Mouse (Mus musculus): ENCODE measurements around the gene Eif6.
A peak's percentile ranks its signal among the peaks of the same experiment; 100 is the strongest.
"Not testable (repeated sequence)": the region's sequence is repeated elsewhere in the genome, so short reads cannot be mapped to it uniquely, and the experiment has no call there.

Gene Eif6

DNA sequence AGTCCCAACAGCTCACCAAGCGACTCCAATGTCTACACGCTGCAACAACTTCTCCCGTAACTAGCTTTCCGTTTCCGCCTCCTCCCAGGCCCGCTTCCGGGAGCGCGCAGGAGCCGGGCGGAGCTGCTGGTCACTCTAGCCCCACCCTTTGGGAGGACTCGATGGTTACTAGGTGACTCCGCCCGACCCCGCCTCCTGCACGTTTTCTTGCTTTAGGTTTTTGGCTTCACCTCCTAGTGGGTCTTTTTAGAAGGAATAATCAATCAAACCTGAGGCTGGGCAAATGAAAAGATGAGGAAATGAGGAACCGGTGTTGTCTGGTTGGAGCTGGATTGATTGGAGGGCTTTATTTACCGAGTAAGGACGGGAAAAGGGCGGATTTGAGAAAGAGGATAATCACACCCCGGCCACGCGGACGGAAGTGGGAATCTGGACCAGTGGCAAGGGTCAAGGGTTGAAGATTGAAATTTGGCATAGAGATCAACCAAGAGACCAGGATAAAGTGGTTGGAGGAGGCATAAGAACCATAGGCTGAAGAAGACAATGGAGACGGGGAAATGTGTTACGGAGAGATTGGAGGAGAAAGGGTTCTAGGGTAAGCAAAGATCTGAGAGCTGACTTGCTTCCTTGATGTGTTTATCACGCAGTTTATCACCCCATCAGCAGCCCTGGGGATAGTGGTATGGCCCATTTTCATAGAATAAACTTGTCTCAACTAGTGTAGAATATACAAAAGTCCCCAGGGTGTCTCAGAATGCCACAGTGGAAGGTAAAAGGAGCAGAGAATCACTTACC is at the start of gene Eif6:
TSS of gene Eif6 (minus strand) at position 296 of the 795 bp plus-strand sequence.
- DNase-seq = peak; percentile 93 to 95

DNA sequence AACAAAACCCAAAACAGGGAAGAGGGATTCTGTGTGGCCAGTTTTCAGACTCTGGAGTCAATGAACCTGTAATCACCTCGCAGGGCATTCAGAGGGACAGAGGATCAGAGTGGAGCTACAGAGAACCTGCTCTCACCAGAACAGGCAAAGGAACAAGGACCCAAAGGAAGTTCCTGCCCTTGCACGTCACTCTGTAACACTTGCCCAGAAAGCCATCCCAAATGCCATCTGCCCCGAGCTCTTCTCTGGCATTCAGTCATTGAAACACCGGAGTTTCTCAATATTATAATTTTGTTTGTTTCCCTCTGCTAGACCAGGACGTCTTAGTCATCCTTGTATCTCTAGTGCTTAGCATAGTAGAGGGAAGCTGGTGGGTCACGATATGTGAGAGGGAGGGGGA is 46.9 kb upstream of the Eif6 start:
- no peak for DNase-seq

DNA sequence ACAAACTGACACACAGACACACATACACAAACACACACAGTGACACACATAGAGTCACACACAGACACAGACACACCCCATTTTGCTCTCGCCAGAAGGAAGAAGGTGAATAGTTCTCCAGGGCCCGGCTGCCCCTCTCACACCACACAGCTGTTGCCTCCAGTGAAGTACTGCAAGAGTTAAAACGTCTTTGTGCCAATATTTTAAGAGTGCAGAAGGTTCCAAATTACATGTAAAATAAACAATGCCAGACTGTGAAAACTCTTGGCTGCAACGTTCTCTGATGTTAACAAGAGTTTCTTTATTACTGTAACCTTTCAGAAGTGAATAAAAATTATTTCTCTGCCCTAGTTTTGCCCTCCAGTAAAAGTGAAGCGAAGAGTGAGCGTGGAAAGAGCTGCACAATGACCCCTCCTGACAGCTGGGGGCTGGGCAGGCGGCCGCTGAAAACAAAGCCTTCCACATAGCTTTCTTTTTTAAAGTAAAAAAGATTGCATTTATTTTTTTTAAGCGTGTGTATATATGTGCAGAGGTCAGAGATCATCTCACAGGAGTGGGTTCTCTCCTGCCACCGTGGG is 46.3 kb upstream of the Eif6 start:
- no peak for DNase-seq

DNA sequence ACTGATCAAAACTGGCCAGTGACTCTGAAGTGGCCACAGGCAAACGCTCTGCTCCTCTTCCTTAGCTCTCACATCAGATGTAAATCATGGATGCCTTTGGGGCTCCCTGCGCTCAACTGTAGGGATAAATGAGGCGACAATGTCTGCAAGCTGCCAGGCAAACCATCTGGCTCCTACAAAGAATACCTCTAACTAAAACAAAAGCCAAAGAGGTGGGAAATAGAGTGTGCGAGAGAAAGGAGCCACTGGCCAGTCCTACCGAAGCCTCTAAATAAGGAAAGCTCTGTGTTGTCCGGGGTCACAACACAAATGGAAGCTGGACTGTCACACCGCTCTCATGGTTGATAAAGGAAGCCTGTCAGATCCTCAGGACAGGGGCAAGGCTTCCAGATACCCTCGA is 45.8 kb upstream of the Eif6 start:
- no peak for DNase-seq

DNA sequence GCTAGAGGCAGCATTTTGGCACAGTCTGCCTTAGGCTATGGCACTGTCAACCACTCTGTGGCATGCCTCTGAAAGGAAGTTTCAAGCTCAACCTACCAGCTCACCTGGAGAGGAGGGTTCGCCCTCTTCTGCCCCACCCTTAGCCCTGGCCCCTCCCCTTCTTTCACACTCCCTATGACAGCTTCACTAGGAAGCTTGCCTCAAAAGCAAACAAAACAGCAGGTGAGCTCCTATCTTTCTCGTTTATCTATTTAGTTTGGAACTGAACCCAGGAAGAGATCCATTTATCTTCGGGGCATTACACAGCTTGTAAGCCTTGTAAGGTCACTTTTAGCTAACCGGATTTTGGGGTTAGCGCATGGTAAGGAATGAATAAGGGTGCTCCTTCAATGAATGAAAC is 43.0 kb upstream of the Eif6 start:
- no peak for DNase-seq

DNA sequence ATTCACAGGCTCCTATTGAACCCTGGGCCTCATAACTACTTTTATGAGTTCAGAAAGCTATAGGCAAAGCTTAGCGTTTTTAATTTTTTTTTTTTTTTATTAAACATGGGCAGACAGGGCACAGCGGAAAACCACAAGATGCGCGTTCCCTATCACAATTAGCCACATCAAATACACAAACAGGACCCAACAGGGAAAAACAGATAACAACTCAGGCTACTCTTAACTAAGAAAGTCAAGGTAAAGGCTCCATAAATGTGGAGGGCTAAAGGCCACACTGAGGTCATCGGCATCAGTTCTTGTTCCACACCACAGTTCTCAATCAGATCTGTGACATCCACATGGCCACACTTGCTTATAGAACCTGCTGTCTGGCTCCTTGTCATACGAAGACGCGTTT is 41.6 kb upstream of the Eif6 start:
- no peak for DNase-seq

DNA sequence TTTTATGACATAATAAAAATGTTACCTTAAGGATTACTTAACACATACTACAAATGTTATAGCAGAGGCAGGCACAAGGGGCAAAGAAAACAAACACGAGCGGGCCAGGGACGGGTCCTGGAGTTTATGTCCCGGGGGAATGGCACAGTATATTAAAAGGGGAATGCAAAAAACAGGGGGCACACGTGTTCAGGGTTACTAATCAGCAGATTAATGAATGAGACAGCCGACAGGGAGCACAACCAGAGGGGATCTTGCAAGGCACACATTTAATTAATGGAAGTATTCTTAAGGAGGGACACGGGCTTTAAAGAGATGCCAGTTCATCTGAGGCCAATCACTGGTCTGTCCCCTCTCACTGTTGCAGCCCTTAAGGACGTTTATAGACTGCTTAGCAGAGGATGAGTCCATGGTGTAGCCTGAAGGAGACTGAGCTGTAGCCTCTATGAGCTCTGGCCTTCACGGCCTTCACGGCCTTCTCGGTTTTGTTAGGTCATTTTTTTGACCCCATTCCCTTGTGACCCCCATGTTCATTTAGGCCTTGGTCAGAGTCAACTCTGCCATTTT is 36.7 kb upstream of the Eif6 start:
- DNase-seq = no peak

DNA sequence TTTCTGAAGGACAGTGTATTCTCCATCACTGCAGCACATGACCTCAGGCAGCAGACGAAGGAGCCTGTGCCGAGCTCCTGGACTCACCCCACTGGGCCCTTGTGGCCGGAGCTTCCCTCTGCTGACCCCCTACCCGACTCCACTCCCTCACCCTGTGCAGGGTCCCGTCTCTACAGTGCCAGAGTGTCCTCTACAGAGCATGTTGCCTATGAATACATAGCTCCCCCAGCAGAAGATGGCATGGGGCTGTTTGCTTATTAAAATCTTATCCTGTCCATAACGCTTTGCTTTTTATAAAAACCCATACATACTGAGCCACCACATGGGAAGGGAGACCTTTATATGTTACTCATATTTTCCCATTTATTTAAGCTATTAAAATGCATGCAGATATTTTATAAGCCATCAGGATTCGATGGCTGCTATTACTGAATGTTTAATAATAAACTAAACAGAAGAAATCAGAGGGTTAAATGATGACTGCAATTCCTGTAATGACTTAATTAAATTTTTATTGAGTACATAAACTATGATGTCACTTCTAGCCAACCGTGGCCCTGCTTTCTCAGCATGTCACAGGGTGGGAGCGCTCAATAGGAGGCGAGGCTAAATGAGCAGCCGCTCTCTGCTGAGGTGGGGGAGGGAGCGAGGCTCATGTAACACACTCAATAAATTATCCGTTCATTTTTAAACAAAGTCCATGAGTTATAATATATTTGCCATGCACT is 36.0 kb upstream of the Eif6 start:
- DNase-seq = peak; percentile 25 to 60

DNA sequence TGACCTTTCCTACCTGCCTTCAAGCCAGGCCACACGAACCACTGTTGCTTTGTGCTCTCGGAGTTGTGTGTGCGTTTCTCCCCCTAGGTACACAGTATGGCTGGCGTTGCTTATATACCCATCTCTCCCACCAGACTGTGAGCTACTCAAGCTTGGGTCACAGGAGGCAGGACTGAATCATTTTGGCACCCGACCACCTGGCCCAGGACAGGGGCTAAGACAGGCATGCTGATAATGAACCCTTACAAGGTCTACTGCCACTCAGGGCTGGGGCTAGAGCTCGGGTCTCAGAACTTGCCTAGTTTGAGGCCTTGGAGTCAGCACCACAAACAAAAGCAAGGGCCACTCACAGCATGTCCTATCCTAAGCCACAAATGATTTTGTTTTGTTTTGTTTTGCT is 34.9 kb upstream of the Eif6 start:
- DNase-seq = no peak

DNA sequence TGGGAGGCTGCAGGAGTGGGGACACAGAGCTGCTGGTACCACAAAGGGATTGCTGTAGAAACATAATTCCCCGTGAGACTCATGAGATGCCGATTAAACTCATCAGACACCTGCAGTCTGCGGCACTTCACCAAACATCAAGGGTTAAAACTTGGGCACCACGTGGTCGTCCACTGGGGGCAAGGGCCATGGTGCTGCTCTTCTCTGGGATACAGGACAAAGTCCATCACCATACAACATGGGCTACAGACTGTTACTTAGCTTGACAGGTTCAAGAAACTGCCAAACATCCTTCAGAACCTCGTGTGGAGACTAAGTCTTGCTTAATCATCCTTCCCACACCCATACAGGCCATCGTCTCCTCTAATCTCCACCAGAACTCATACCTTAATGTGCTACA is 33.4 kb upstream of the Eif6 start:
- DNase-seq = peak; percentile 38 to 70

DNA sequence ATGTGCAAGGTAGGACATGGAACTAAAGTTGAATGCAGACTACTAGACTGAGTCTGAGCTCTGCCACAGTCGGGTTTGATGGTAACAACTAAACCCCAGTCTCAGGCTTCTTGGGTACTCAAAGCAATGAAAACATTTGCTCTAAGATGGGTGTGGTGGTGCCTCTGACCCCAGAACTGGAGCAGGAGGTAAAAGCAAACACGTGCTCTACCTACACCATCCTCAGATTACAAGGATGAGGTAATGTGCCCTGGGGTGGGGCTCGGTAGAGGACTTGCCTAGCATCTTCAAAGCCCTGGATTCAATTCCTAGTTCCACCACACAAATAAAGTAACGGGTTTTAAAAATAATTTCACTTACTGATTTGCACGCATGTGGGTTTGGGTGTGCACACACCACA is 25.8 kb upstream of the Eif6 start:
- DNase-seq = no peak

DNA sequence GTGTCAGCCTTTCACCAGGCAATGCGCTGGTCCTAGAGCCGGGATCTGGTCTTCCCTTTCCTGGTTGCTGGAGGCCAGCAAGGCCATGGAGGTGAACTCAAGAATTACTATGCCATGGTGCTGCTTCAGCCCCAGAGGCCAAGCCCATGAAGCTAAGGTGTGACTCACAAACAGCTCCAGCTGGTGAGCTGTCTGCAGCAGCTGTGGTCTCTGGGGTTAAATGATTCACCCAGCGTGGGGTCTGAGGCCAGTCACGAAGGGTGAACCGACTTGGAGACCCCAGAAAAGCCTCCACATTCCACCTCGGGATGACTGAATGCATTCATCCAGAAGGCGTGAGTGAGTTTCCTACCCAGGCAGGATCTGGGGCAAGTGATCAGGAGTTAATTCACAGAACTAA is 23.4 kb upstream of the Eif6 start:
- no peak for DNase-seq

DNA sequence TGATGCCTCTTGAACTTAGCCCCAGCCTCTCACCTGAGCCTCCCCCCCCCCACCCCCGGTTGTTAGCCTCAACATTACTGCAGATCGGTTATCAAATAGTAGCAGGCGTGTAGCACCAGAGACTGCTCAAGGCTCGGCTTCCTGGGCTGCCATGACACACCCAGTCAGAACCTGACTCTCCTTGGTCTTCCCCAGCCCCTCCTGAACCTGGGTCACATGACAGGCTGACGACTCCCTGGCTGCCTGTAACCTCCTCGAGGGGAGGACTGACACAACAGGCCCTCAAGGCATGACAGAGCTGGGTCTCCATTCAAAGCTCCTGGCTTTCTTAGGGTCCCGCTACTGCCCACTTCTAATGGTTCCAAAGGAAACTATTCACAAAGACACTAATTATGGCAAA is 22.7 kb upstream of the Eif6 start:
- no peak for DNase-seq

DNA sequence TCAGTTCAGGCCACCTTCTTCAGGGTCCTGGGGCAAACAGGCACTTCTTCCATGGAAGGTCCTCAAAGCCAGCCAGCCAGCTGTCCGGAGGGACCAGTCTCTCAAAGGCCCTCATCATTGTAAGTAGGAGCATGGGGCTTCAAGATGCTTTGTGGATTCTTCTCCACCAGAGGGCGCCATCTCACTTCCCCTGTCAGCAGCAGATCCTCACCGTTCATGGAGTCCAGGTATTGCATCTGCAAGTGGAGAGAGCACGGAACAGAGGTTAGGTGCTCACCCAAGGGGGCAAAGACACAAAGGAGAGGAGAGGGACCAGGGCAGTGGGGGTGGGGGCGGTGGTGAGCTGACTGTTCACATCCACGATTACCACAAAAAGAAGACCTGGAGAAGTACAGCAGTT is 21.6 kb upstream of the Eif6 start:
- peak; percentile 79 to 89 for DNase-seq

DNA sequence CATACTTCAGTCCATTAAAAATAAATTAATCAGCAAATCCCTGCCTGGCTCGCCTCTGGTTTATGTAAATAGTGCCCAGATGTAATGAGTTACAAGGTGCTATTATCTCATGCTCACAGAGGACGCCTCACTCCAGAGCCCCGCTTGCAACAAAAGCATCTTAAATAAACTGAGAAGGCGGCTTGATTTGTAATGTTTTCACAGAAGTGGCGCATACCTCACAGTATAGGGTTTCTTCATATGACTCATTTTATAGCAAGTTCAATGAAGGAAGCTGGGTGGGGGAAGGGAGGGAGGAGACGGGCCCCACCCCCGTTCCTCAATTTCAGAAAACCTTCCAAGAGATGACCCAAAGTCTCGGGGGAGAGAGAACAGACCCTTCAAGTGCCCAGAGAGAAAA is 20.2 kb upstream of the Eif6 start:
- DNase-seq = no peak

DNA sequence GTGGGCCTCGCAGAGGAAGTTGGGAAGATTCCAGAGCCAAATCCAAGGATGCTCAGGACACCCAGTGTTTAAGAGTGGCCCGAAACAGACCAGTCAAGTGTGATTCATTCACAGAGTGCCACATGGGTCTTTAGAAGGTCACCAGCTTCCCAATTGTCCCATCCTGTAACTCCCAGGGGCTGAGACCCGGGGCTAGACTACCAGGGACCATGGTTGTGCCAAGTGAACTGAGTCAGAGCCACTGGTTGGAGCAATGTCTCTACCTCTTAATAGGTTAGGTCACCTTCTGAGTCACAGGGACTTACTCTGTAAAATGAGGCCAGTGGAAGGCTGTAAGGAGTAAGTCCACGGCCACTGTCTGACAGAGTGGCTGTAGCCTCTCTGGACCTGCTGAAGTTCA is 12.2 kb upstream of the Eif6 start:
- DNase-seq = no peak

DNA sequence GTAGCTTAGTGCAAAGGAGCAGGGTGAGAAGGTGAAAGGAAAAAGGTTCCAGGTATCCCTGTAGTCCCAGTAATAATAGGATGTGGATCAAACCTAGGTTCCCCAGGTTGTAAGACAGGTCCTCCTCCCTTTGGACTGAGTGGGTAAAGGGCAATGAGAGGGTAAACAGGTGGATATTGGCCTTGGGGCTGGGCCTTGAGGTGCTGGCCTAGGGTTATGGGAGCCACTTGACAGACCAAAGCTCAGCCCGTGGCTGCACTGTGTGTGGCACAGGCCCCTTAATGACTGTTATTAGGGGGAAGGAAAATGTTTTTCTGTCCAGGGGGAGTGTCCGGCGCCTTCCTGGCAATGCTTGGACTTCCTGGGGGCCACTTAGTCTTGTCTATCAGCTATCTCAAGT is 11.2 kb upstream of the Eif6 start:
- DNase-seq = no peak

DNA sequence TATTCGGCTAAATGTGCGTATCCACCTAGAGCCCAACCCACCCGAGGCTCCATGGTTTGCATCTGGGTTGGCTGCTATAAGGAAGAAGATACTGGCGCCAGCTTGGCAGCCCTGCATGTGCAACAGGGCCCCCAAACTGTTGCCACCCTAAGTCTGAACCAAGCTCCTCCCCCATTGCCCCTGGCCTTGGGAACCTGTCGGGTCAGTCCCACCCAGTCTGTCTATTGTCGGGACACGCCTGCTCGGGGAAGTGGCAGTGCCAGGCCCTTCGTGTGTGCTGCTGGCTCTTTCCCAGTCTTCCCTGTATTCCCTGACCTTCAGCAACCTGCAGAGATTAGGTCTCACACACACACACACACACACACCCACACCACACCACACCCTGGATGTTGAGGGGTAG is 8.0 kb upstream of the Eif6 start, which contains the start of gene Fam83c:
TSS of gene Fam83c (minus strand) at position 123 of the 400 bp plus-strand sequence.
- DNase-seq = no peak

DNA sequence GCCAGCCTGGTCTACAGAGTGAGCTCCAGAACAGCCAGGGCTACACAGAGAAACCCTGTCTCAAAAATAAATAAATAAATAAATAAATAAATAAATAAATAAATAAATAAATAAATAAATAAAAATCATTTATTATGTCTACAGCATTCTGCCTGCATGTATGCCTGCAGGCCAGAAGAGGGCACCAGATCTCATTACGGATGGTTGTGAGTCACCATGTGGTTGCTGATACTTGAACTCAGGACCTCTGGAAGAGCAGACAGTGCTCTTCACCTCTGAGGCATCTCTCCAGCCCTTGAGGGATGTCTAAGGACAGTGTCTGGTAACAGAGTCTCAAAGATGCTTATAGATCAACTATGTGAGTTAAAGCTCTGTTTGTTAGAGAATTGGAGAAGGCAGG is 5.4 kb upstream of the Eif6 start:
- not testable (repeated sequence) for DNase-seq

DNA sequence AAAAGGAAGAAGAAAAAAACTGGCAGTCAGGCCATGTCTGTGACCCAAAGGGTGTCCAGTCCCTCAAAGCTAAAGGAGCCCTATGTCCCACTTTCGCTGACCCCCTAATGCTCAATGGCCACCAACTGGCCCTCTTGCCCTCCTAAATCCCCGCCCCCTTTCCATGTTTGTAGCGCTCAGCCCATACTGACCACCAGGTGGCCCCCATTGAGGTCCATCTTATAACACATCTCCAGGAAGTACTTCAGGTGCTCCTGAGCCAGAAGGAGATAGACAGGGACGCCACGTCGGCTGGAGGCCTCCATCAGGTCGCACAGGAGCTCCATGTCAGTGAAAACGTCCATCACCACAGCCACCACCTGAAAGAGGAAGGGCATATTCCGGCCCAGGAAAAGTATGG is 4.6 kb upstream of the Eif6 start:
- peak in 1 of 2 experiments; percentile 22 for DNase-seq

DNA sequence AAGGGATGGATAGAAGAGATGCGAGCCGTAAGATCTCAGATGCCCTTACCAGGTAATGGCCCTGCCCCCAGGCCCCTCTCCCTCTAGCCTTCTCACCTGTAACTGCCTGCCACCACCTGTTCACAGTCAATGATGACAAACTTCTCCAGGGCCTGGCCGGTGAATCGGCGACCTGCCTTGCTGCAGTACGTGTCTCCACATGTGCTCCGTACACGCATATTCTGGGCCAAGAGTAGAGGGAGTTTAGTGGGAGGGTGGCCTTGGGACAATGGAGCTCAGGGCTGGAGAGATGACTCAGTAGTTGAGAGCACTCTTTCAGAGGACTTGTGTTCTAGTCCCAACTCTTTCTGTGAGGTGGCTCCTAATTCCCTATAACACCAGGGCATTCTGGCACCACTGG is 4.1 kb upstream of the Eif6 start:
- DNase-seq = no peak

DNA sequence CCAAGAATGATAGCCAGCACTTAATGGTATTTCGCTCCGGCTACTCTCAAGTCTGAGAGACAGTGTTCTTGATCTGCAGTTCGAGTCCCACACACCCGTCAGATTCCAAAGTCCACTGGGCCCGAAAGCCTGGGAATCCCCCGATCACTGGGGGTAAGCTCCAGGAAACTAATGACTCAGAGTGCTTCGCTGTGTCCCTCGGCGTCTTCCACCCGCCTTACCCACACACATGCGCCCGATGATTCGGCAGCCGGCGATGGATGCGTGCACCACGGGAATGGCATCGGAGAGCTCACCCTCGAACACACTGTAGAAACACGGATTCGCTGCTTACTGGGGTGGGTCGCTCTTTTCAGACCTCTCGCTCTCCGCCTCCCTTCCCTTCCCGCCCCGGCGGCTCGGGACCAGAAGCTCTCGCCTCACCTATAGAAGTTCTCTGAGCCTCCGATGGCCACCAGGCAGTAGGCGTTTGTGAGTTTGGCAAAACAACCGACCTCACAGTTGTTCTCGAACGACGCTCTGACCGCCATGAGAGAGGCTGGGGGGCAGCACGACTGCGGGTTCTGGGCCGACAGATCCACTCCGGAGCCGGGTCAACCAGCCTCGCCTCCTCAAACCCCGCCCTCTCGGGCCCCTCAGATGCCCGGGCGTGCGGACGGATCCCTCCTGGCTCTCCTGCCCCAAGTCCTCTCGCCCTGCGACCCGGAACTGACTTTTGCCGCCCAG is 658 bp downstream of the Eif6 start:
- DNase-seq = peak; percentile 12 to 53

DNA sequence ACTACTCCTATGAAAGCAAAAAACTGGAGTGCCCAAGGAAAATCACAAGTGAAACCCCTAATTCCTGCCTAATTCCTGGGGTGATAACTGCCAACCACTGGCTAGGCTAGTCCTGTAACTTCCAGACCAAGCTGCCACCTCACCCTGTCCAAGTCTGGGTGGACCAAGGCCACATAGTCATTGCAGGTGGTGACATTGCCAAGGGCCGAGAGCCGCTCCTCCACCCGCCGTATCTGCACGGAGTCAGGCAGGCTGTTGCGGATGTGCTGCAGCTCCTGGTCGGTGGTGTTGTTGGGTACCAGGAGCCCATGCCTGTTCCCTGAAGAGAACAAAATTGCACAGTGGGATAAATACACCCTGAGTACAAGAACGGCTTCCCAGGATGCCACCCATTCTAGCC is 3.0 kb downstream of the Eif6 start:
- no peak for DNase-seq

Measured in kidney, postnatal 25 days (tissue).